Mouse (Mus musculus): ENCODE data around the gene B3gntl1.
A peak's percentile ranks its signal among the peaks of the same experiment; 100 is the strongest.

The B3gntl1 gene

GRCm38 (mm10) chr11:121672990-121673572, at the start of gene B3gntl1:
TSS of gene B3gntl1 (minus strand) at chr11:121673153.
- DNase-seq, result peak; percentile 98

GRCm38 (mm10) chr11:121722434-121722833, 49.5 kb upstream of the B3gntl1 start:
- no peak for DNase-seq

GRCm38 (mm10) chr11:121720752-121721151, 47.8 kb upstream of the B3gntl1 start:
- DNase-seq, result no peak

GRCm38 (mm10) chr11:121717724-121718123, 44.8 kb upstream of the B3gntl1 start:
- no peak for DNase-seq

GRCm38 (mm10) chr11:121714745-121715485, 42.0 kb upstream of the B3gntl1 start:
- DNase-seq, result no peak

GRCm38 (mm10) chr11:121713569-121713968, 40.6 kb upstream of the B3gntl1 start:
- no peak for DNase-seq

GRCm38 (mm10) chr11:121712987-121713386, 40.0 kb upstream of the B3gntl1 start:
- DNase-seq, result no peak

- no peak for DNase-seq
Measured at GRCm38 (mm10) chr11:121710245-121710644, 37.3 kb upstream of the B3gntl1 start.

- DNase-seq, result no peak
Measured at GRCm38 (mm10) chr11:121709278-121709677, 36.3 kb upstream of the B3gntl1 start.

- no peak for DNase-seq
Measured at GRCm38 (mm10) chr11:121706521-121707005, 33.6 kb upstream of the B3gntl1 start.

- peak; percentile 11 for DNase-seq
Measured at GRCm38 (mm10) chr11:121703619-121704215, 30.8 kb upstream of the B3gntl1 start.

- peak; percentile 58 for DNase-seq
Measured at GRCm38 (mm10) chr11:121702895-121703618, 30.1 kb upstream of the B3gntl1 start.

- DNase-seq, result peak; percentile 70
Measured at GRCm38 (mm10) chr11:121702111-121702894, 29.4 kb upstream of the B3gntl1 start.

GRCm38 (mm10) chr11:121701244-121701643, 28.3 kb upstream of the B3gntl1 start, which contains the start of gene Metrnl:
TSS of gene Metrnl (plus strand) at chr11:121701544.
- no peak for DNase-seq

GRCm38 (mm10) chr11:121698381-121698955, 25.5 kb upstream of the B3gntl1 start:
- DNase-seq, result no peak

- no peak for DNase-seq
Measured at GRCm38 (mm10) chr11:121697271-121697670, 24.3 kb upstream of the B3gntl1 start.

- no peak for DNase-seq
Measured at GRCm38 (mm10) chr11:121695304-121696064, 22.5 kb upstream of the B3gntl1 start.

GRCm38 (mm10) chr11:121688024-121688423, 15.1 kb upstream of the B3gntl1 start:
- DNase-seq, result no peak

- no peak for DNase-seq
Measured at GRCm38 (mm10) chr11:121686674-121687073, 13.7 kb upstream of the B3gntl1 start.

GRCm38 (mm10) chr11:121686091-121686490, 13.1 kb upstream of the B3gntl1 start:
- DNase-seq, result no peak

GRCm38 (mm10) chr11:121685491-121686001, 12.6 kb upstream of the B3gntl1 start:
- no peak for DNase-seq
